Mouse (Mus musculus) stomach, postnatal 0 days (tissue): ENCODE data around the gene Nr6a1. TPM values are rescaled to one million over a fixed set of nuclear protein-coding genes. Genes with fewer than 3 reads are reported as not detected.

Experiments
- ATAC-seq: fragments of 200-750 bp; cut with Nextera tagmentation; 2 replicates; pipeline ENCODE4 v1.8.0; 2017; ENCODE audit not compliant: low FRiP score, low TSS enrichment
- DNase-seq: peaks from one replicate; pipeline ENCODE4 v3.0.0-alpha.2; 2016; ENCODE audit warnings: low spot score
- H3K27ac ChIP-seq: fragments of 300-500 bp; sonication (generic); replicated peaks from 2 replicates; pipeline ENCODE4 v1.5.1; 2014; ENCODE audit warnings: mild to moderate bottlenecking, control low read depth
- H3K27me3 ChIP-seq: fragments of 300-500 bp; sonication (generic); 2 replicates; pipeline ENCODE4 v1.6.1; 2014; ENCODE audit warnings: low read length; ENCODE audit not compliant: control insufficient read depth, insufficient read depth
- H3K36me3 ChIP-seq: fragments of 300-500 bp; sonication (generic); 2 replicates; pipeline ENCODE4 v1.6.1; 2014; ENCODE audit warnings: low read length, mixed read lengths; ENCODE audit not compliant: control insufficient read depth, insufficient read depth
- H3K4me1 ChIP-seq: fragments of 300-500 bp; sonication (generic); replicated peaks from 2 replicates; pipeline ENCODE4 v1.6.1; 2014; ENCODE audit warnings: antibody characterized with exemption; ENCODE audit not compliant: control insufficient read depth, insufficient read depth
- H3K4me2 ChIP-seq: fragments of 300-500 bp; sonication (generic); replicated peaks from 2 replicates; pipeline ENCODE4 v1.6.1; 2014; ENCODE audit warnings: low read depth, mild to moderate bottlenecking, control low read depth, moderate library complexity
- H3K4me3 ChIP-seq: fragments of 300-500 bp; sonication (generic); 2 replicates; pipeline ENCODE4 v1.5.1; 2014; ENCODE audit warnings: low read depth, low read length, control low read depth
- H3K9ac ChIP-seq: fragments of 300-500 bp; sonication (generic); 2 replicates; pipeline ENCODE4 v1.6.1; 2014; ENCODE audit warnings: mild to moderate bottlenecking, low read length, control low read depth, mixed read lengths
- H3K9me3 ChIP-seq: fragments of 300-500 bp; sonication (generic); 2 replicates; pipeline ENCODE4 v1.6.1; 2016; ENCODE audit warnings: low read length; ENCODE audit not compliant: control insufficient read depth
- CTCF ChIP-seq: IDR thresholded peaks from 2 replicates; pipeline ENCODE4 v1.5.1; 2016; ENCODE audit warnings: antibody characterized with exemption, low read depth, mild to moderate bottlenecking, moderate library complexity
- EP300 ChIP-seq: optimal IDR thresholded peaks from 2 replicates; pipeline ENCODE3; 2016; ENCODE audit warnings: antibody characterized with exemption
- WGBS: fragments of 180-500 bp; shearing (Covaris S2); extraction: QIAGEN DNeasy Blood & Tissue Kit; methylation state at CpG from one replicate; pipeline ENCODE4 v1.1.7; 2014; 5-methylcytosine and 5-hydroxymethylcytosine counted together
- polyA plus RNA-seq: library from polyadenylated mRNA; unstranded; fragments of >200 nt; fragmentation: Nextera tagmentation; extraction: Ambion mirVana; gene quantifications from 2 replicates; pipeline ENCODE4 v1.2.1, GENCODE M21; 2015

Gene Nr6a1
- 0.59 and 1.2 TPM in 2 replicates for polyA plus RNA-seq

- Histone ChIP-seq H3K27ac (peak within 1 kb of the TSS; percentile 50), H3K9me3 (no peaks in the 10 kb centered on the region), H3K27me3 (no peaks in the 10 kb centered on the region), H3K4me2 (peak within 1 kb of the TSS; percentile 84), H3K36me3 (no peaks in the 10 kb centered on the region), H3K4me1 (peaks cover 6% of the 10 kb centered on the region; the same call in 1 of the 2 replicates), H3K9ac (no peak within 1 kb of the TSS), H3K4me3 (peak within 1 kb of the TSS; percentile 43)
- DNase-seq (peak; percentile 80), ATAC-seq (peak; percentile 56)
- TF ChIP-seq CTCF (peak; percentile 93), EP300 (no peak)
- WGBS, result 5% methylated on average over 18 of the region's 19 CpGs
Measured at GRCm38 (mm10) chr2:38927115-38927979, at the start of gene Nr6a1. Gene Nr6a1 (minus strand): TSS chr2:38927688.

GRCm38 (mm10) chr2:38975941-38976805, 48.7 kb upstream of the Nr6a1 start:
- Histone ChIP-seq H3K36me3 (no peaks in the 10 kb centered on the region), H3K4me1 (no peaks in the 10 kb centered on the region), H3K27ac (no peak overlapping the region), H3K4me2 (no peak overlapping the region), H3K9ac (no peak overlapping the region), H3K27me3 (no peaks in the 10 kb centered on the region), H3K4me3 (no peak overlapping the region), H3K9me3 (no peaks in the 10 kb centered on the region)
- no peak for ATAC-seq
- TF ChIP-seq EP300, result no peak
- TF ChIP-seq CTCF, result no peak
- 80% methylated on average over 20 of the region's 21 CpGs for WGBS
- DNase-seq, result no peak

DNA sequence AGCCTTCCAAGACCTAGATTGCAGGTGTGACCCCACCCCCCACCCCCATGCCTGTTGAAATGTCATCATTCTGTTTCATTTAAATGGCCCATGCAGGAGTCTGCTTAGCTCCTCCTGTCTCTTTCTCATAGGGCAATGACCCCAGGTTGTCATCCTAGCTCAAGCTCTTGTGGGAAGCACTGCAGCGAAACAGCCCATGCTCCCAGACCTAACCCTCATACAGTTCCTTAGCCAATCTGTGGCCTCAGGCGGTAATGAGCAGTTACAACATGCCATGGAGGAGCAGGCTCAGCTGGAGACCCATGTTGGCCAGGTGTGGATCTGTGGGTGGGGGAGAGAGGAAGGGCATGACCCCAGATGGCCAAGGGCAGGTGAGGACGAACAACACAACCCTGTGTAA, 47.7 kb upstream of the Nr6a1 start:
- Histone ChIP-seq H3K4me3 (no peak overlapping the region), H3K27ac (no peak overlapping the region), H3K27me3 (no peaks in the 10 kb centered on the region), H3K9ac (no peak overlapping the region), H3K36me3 (no peaks in the 10 kb centered on the region), H3K4me1 (no peaks in the 10 kb centered on the region), H3K9me3 (no peaks in the 10 kb centered on the region), H3K4me2 (no peak overlapping the region)
- DNase-seq (no peak), ATAC-seq (no peak)
- TF ChIP-seq CTCF (no peak), EP300 (no peak)
- WGBS, result 70% methylated on average over 3 of the region's 3 CpGs

GRCm38 (mm10) chr2:38974171-38974570, 46.7 kb upstream of the Nr6a1 start:
- Histone ChIP-seq H3K27ac (no peak overlapping the region), H3K9me3 (no peaks in the 10 kb centered on the region), H3K27me3 (no peaks in the 10 kb centered on the region), H3K36me3 (no peaks in the 10 kb centered on the region), H3K4me1 (no peaks in the 10 kb centered on the region), H3K4me3 (no peak overlapping the region), H3K4me2 (no peak overlapping the region), H3K9ac (no peak overlapping the region)
- ATAC-seq, result peak; percentile 51; the same call in 1 of the 2 replicates
- 55% methylated on average over 2 of the region's 2 CpGs for WGBS
- no peak for TF ChIP-seq CTCF
- TF ChIP-seq EP300, result no peak
- no peak for DNase-seq

DNA sequence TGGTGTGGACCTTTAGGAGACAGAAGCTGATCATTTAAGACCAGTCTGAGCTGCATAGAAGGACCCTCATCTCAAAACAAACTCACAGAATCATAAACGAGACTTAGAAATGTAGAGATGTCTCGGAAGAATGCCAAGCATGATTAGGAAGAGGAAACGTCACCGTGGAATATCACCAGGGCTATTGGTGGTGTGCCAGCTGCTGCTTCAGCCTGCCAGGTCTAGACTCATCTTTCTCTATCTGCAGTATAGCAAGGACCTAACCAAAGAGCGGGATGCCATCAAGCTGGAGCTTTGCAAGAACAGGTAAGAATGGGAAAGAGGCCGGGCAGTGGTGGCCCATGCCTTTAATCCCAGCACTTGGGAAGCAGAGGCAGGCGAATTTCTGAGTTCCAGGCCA, 46.2 kb upstream of the Nr6a1 start:
- Histone ChIP-seq H3K9me3 (no peaks in the 10 kb centered on the region), H3K4me1 (no peaks in the 10 kb centered on the region), H3K4me3 (no peak overlapping the region), H3K4me2 (no peak overlapping the region), H3K36me3 (no peaks in the 10 kb centered on the region), H3K9ac (no peak overlapping the region), H3K27ac (no peak overlapping the region), H3K27me3 (no peaks in the 10 kb centered on the region)
- TF ChIP-seq CTCF, result no peak
- 57% methylated on average over 7 of the region's 7 CpGs for WGBS
- ATAC-seq, result no peak
- no peak for DNase-seq

DNA sequence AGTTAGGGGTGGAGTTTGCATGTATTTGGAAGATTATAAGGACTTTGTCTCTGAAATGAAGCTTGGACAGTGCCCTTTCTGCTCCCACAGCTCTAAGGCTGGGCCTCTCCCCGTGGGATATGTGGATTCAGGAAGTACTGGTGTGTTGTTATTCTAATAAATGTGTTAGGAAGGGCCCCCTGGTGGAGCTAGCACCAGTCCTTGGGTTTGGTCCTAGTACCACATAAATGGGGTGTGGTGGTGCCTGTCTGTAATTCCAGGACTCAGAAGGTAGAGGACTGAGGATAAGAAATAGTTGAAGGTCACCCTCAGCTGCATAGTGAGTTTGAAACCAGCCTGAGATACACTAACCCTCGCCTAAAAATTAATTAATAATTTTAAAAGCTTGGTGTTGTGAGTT, 45.7 kb upstream of the Nr6a1 start:
- H3K4me2 ChIP-seq, result no peak overlapping the region
- H3K36me3 ChIP-seq, result no peaks in the 10 kb centered on the region
- H3K27ac ChIP-seq, result no peak overlapping the region
- H3K27me3 ChIP-seq, result no peaks in the 10 kb centered on the region
- H3K9ac ChIP-seq, result no peak overlapping the region
- no peak for DNase-seq
- TF ChIP-seq EP300 (no peak), CTCF (peak; percentile 34)
- no peaks in the 10 kb centered on the region for H3K4me1 ChIP-seq
- H3K9me3 ChIP-seq, result no peaks in the 10 kb centered on the region
- ATAC-seq, result no peak
- WGBS, result 22% methylated on average over 2 of the region's 2 CpGs
- no peak overlapping the region for H3K4me3 ChIP-seq
